Mouse (Mus musculus) cerebellum, adult 2 months (tissue): ENCODE results near the gene Rin3. TPM values are rescaled to one million over a fixed set of nuclear protein-coding genes. Genes with fewer than 3 reads are reported as not detected.
A peak's percentile ranks its signal among the peaks of the same experiment; 100 is the strongest.

ENCODE experiments used
- DNase-seq, 2 experiments: peaks; one replicate each; pipeline ENCODE4 v3.0.0; 2021
- H3K27ac ChIP-seq: fragments of 200-500 bp; 2 replicates; pipeline ENCODE4 v1.5.1; 2012; ENCODE audit warnings: low read length, control low read depth, inconsistent platforms; ENCODE audit not compliant: insufficient read depth
- H3K27me3 ChIP-seq: fragments of 200-500 bp; 2 replicates; pipeline ENCODE4 v1.6.1; 2012; ENCODE audit warnings: inconsistent platforms, mild to moderate bottlenecking, low read length, moderate library complexity; ENCODE audit not compliant: control insufficient read depth, insufficient read depth
- H3K4me1 ChIP-seq: fragments of 200-500 bp; 2 replicates; pipeline ENCODE4 v1.6.1; 2011; ENCODE audit warnings: low read length; ENCODE audit not compliant: control insufficient read depth, insufficient read depth
- H3K4me3 ChIP-seq: fragments of 200-500 bp; replicated peaks from 2 replicates; pipeline ENCODE3; 2011; ENCODE audit warnings: mild to moderate bottlenecking, low read depth, low read length, control low read depth; ENCODE audit not compliant: insufficient read depth
- CTCF ChIP-seq: fragments of 200-500 bp; IDR thresholded peaks from 2 replicates; pipeline ENCODE4 v1.5.1; 2011; ENCODE audit warnings: low read depth, mild to moderate bottlenecking, control low read depth, low read length, moderate library complexity, borderline replicate concordance; ENCODE audit not compliant: insufficient read depth
- POLR2A ChIP-seq: fragments of 200-500 bp; IDR thresholded peaks from 2 replicates; pipeline ENCODE4 v1.6.1; 2011; ENCODE audit warnings: low read length, control low read depth, borderline replicate concordance; ENCODE audit not compliant: insufficient read depth
- WGBS: fragments of 180-500 bp; shearing (Covaris S2); methylation state at CpG from one replicate; pipeline ENCODE4 v1.1.7; 2018; 5-methylcytosine and 5-hydroxymethylcytosine counted together
- polyA plus RNA-seq: library from polyadenylated mRNA; depleted of rRNA; stranded (reverse); fragments of >200 nt; gene quantifications from 2 replicates; pipeline ENCODE4 v1.2.3, GENCODE M21; 2012

The Rin3 gene
- polyA plus RNA-seq, 1 experiment: 1.2 TPM

DNA sequence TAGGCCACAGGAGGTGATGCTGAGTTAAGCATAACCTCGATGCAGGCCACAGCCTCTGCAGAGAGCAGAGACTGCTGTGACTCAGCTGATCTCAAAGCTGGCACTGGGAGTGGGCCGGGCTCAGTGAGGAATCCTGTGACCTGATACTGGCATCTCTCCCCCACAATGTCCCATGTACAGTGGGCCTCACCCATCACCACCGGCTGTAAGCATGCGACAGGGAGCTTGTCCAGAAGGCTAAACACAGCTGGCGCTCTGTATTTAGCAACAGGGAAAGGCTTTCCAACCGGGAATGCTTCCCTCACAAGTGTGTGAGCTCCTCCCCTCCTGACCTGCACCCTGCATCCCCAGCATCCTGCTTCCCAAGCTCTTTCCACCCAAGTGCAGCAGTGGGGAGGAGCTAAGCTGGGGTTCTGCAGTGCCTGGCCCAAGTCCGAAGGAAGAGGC is 133.6 kb downstream of the Rin3 start:
- peaks cover 24% of the 10 kb centered on the region for H3K4me1 ChIP-seq
- no peaks in the 10 kb centered on the region for H3K27me3 ChIP-seq
- 32% methylated on average over 7 of the region's 7 CpGs for WGBS
- no peak for TF ChIP-seq CTCF
- peak; percentile 45 to 46 for DNase-seq
- peak overlapping the region; percentile 24; the same call in 1 of the 2 replicates for H3K27ac ChIP-seq
- no peak overlapping the region for H3K4me3 ChIP-seq

DNA sequence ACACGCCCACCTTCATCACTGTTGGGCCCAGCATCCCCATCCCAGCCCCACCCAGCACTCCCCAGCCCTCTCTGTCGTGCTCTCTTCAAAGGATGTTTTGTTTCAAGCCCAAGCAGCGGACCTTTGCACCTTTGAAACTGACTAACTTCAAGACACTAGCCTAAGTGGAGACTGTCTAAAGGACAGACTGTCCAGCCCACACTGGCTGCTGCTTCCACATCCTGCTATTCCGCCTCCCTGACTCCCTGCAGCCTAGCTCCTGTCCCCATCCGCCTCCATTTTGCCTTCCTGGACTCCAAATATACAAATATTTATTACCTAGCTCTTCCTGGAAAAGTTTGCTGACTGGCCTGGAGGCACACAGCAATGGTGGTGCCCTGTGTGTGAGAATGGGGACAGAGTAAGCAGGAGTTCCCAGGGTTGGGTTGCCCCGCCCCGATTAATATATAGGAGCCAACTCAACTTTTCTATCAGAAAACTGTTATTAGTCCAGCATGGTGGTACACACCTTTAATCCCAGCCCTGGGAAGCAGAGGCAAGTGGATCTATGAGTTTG is 134.2 kb downstream of the Rin3 start:
- DNase-seq: peak in 1 of 2 experiments; percentile 11
- TF ChIP-seq POLR2A (no peak), CTCF (no peak)
- 86% methylated on average over 7 of the region's 7 CpGs for WGBS
- no peak overlapping the region for H3K27ac ChIP-seq
- no peaks in the 10 kb centered on the region for H3K27me3 ChIP-seq
- peaks cover 28% of the 10 kb centered on the region for H3K4me1 ChIP-seq
- H3K4me3 ChIP-seq: no peak overlapping the region

DNA sequence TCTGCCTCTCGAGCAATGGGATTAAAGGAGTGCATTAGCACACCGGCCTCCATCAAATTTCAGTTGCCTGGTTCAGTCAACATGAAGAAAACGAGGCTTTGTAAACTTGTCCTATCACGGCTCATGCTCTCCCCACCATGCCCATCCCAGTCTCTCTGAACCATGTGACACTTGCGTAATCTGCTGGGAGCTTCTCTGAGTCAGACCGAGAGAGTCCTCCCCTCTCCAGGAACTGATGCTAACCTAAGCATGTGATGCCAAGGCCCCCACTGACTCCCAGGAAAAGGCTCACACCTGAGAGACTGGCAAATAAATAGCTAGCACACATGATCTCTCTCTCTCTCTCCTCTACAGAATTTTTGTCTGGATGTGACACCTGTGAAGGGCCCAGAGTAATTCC is 134.9 kb downstream of the Rin3 start:
- 67% methylated on average over 6 of the region's 6 CpGs for WGBS
- Histone ChIP-seq H3K4me1 (peaks cover 31% of the 10 kb centered on the region), H3K27ac (no peak overlapping the region)

DNA sequence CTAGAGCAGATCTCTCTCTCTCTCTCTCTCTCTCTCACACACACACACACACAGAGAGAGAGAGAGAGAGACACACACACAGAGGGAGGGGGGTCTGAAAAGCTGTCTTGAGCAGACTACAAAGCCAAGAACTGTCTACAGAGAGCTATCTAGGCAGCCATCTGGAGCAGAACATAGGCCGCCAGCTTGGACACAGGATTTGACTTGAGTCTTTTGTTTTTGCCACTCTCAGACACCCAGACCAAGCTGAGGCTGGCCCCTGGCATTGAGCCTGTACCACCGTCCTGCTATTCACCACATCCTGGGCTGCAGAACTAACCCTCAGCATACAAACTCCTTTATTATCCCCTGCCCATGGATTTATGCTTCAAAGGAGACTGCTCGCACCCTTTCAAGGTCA is 136.7 kb downstream of the Rin3 start:
- Histone ChIP-seq H3K4me1 (peaks cover 27% of the 10 kb centered on the region), H3K27me3 (no peaks in the 10 kb centered on the region), H3K27ac (no peak overlapping the region; the same call in 1 of the 2 replicates), H3K4me3 (no peak overlapping the region)
- TF ChIP-seq POLR2A: no peak
- no peak for TF ChIP-seq CTCF
- WGBS: 33% methylated on average over 3 of the region's 3 CpGs
- peak; percentile 56 to 61 for DNase-seq

More for the DNA sequence above, 134.9 kb downstream of the Rin3 start:
- Histone ChIP-seq H3K4me3 (no peak overlapping the region), H3K27me3 (no peaks in the 10 kb centered on the region)
- TF ChIP-seq POLR2A (no peak), CTCF (no peak)
- peak in 1 of 2 experiments; percentile 6 for DNase-seq

DNA sequence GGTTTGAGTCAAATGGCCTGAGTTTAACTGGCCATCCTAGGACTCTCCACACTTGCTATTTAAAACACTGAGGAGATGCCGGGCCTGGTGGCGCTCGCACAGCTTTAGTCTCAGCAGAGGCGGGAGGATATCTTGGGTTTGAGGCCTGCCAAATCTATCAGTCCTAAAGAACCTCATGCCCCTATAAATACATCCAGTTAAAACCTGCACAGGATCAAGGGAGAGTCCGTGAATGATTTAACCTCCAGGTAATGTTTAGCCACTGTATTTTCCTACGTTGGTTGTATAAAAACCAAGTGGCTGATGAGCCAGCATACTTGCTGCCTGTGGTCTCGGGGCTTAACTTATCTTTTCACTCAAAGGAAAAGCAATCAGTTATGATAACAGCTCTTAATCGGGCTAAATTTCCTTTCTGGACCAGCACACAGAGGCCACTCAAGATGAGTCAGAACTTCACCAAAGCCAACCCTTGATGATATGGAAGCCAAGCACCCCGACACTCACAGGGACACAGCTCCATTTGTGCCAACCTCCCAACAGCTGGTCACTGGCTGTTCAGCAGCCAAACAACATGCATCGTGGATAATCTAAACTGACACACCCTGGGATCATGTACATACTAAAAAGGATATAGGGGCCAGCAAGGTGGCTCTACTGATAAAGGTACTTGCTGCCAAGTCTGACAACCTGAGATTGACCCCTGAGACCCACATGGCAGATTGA is 137.5 kb downstream of the Rin3 start:
- H3K4me3 ChIP-seq: no peak overlapping the region
- no peaks in the 10 kb centered on the region for H3K27me3 ChIP-seq
- peaks cover 23% of the 10 kb centered on the region for H3K4me1 ChIP-seq
- 66% methylated on average over 10 of the region's 10 CpGs for WGBS
- no peak overlapping the region for H3K27ac ChIP-seq
- DNase-seq: no peak
- no peak for TF ChIP-seq CTCF
- no peak for TF ChIP-seq POLR2A

DNA sequence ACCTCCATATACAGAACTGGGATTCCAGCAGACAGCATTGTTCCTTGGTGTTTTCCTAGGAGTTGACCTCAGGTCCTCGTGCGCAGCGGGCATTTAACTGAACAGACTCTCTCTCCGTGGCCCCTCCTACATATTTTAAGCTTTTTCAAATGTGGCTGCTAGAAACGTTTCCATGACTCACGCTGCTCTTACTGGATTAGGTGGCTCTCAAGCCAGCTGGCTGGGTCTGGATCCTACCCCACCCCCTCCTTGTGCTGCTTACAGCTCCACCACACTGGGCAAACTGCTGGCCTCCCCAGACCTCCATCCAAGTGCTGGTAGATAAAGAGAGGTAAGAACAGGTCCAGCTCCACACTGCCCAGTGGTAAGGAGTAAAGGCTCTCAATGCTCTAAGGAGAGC is 139.2 kb downstream of the Rin3 start:
- peak; percentile 14 to 61 for DNase-seq
- no peak overlapping the region for H3K4me3 ChIP-seq
- 19% methylated on average over 6 of the region's 6 CpGs for WGBS
- H3K4me1 ChIP-seq: peaks cover 14% of the 10 kb centered on the region
- no peaks in the 10 kb centered on the region for H3K27me3 ChIP-seq
- H3K27ac ChIP-seq: no peak overlapping the region
- no peak for TF ChIP-seq POLR2A
- no peak for TF ChIP-seq CTCF

DNA sequence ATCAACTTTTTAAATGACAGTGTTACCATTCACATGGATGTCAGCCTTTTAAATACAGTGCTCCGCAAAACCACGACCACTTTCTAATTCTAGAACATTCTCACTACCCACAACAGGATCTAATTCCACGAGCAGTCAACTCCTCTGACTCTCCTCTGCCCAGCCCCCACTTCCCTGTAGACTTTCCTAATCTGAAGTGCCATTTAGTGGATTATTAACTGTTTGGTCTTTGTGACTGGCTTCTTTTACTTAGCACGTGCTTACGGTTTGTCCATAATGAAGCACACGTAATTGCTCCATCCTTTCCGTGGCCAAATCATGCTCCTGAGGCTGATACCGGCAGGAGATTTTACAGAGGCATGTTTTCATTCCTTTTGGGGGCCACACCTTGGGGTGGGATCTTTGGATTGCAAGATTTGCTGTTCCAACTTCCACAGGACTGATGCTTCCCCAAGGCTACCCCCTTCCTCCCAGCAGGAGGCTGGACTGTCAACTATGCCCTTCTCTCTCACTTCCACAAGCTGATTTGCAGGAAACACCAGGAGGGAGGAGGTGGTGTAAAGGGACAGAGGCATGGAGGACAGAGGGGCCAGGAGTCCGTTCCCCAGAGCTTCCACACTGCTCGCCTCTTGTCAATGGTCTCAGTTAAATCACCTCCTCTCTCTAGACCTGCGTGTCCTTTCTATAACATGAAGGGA is 139.9 kb downstream of the Rin3 start:
- 94% methylated on average over 11 of the region's 11 CpGs for whole genome bisulfite sequencing
- Histone ChIP-seq H3K4me3 (no peak overlapping the region), H3K4me1 (peaks cover 14% of the 10 kb centered on the region), H3K27me3 (no peaks in the 10 kb centered on the region), H3K27ac (no peak overlapping the region)
- no peak for TF ChIP-seq POLR2A
- TF ChIP-seq CTCF: no peak
- DNase-seq: no peak

DNA sequence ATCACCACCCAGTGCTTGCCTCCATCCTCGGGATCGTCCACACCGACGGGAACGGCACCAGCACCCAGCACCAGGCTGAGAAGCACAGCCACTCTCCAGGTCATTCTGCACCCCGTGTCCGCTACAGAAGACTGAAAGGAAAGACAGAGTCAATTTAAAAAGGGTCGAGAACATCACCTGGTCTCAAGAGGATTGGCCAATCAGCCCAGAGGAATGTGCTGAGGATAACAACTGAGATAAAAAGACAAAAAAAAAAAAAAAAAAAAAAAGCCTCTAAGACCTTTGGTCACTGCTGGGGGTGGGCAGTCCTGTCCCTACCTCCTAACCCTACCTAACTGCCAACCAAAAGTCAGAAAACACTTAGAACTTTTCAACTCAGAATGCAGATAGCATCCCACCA is 140.8 kb downstream of the Rin3 start:
- DNase-seq: no peak
- no peaks in the 10 kb centered on the region for H3K27me3 ChIP-seq
- TF ChIP-seq POLR2A (no peak), CTCF (no peak)
- H3K27ac ChIP-seq: no peak overlapping the region
- WGBS: 96% methylated on average over 8 of the region's 8 CpGs
- H3K4me1 ChIP-seq: peaks cover 14% of the 10 kb centered on the region
- no peak overlapping the region for H3K4me3 ChIP-seq
